In genomic region chr4:63409908-63410582, GRCm38 (mm10) we compare ENCODE assay signal across 8 mouse cellular contexts. TPM values are rescaled to one million over a fixed set of nuclear protein-coding genes. Genes with fewer than 3 reads are reported as not detected.
DNase-seq lines count a peak whose midpoint lies in the region; ATAC-seq and TF ChIP-seq lines count a peak whose summit lies in the region.

No protein-coding gene starts in this region.

- peak; percentile 26 for DNase-seq in kidney, adult 11 months
- no peak for DNase-seq in kidney, adult 9 months
- peak; percentile 89 for DNase-seq in forebrain, embryonic 11.5 days (ENCODE audit: low spot score)
- DNase-seq in heart, postnatal 10 days = peak; percentile 82 to 84
- peak; percentile 86 for DNase-seq in midbrain, embryonic 10.5 days (ENCODE audit: low spot score)
- peak; percentile 49 to 77 for DNase-seq in spleen, postnatal 10 days (ENCODE audit: low spot score in 2 of 2)

- peak overlapping the region; percentile 68 for H3K9ac ChIP-seq in forebrain, embryonic 11.5 days (ENCODE audit: low read length)
- H3K9ac ChIP-seq in limb, embryonic 12.5 days (replicated peaks) = peak overlapping the region; percentile 53

- H3K9me3 ChIP-seq in forebrain, embryonic 11.5 days (ENCODE audit: control insufficient read depth, low read length) = no peaks in the 10 kb centered on the region
- no peaks in the 10 kb centered on the region for H3K9me3 ChIP-seq in limb, embryonic 12.5 days
- H3K9me3 ChIP-seq in midbrain, embryonic 10.5 days (replicated peaks) = no peaks in the 10 kb centered on the region

- peaks cover 7% of the 10 kb centered on the region for H3K4me1 ChIP-seq in bone marrow, adult 2 months (ENCODE audit: control insufficient read depth, insufficient read depth, low read length)
- H3K4me1 ChIP-seq in forebrain, embryonic 11.5 days (replicated peaks; ENCODE audit: control insufficient read depth, insufficient read depth, low read length) = peaks cover 14% of the 10 kb centered on the region
- H3K4me1 ChIP-seq in limb, embryonic 12.5 days (replicated peaks) = peaks cover 26% of the 10 kb centered on the region
- peaks cover 48% of the 10 kb centered on the region for H3K4me1 ChIP-seq in midbrain, embryonic 10.5 days

- TF ChIP-seq POLR2A in bone marrow, adult 2 months (IDR thresholded peaks at IDR 0.05; ENCODE audit: borderline replicate concordance, control insufficient read depth, low read depth, low read length) = peak; percentile 52; the same call in 1 of the 2 replicates

- no peaks in the 10 kb centered on the region for H3K27me3 ChIP-seq in forebrain, embryonic 11.5 days (ENCODE audit: control insufficient read depth, insufficient read depth, low read length)
- no peaks in the 10 kb centered on the region for H3K27me3 ChIP-seq in limb, embryonic 12.5 days
- peaks cover 12% of the 10 kb centered on the region; the same call in 1 of the 2 replicates for H3K27me3 ChIP-seq in midbrain, embryonic 10.5 days (ENCODE audit: low read depth, poor library complexity, severe bottlenecking)

- H3K27ac ChIP-seq in bone marrow, adult 2 months (ENCODE audit: control insufficient read depth, insufficient read depth, low read depth, low read length, poor library complexity) = peak overlapping the region; percentile 59
- H3K27ac ChIP-seq in forebrain, embryonic 11.5 days (ENCODE audit: low read depth, low read length) = 0 out of 2 replicates have a peak overlapping the region, but pooled peaks have one; percentile 31
- peak overlapping the region; percentile 76; the same call in 1 of the 2 replicates for H3K27ac ChIP-seq in limb, embryonic 12.5 days
- H3K27ac ChIP-seq in midbrain, embryonic 10.5 days (replicated peaks) = peak overlapping the region; percentile 83

- under 1% methylated on average over 39 of the region's 39 CpGs for WGBS in bone marrow, adult 2 months
- WGBS in forebrain, embryonic 11.5 days = under 1% methylated on average over 31 of the region's 39 CpGs
- 1% methylated on average over 39 of the region's 39 CpGs for WGBS in limb, embryonic 12.5 days
- under 1% methylated on average over 39 of the region's 39 CpGs for WGBS in midbrain, embryonic 10.5 days

- intact Hi-C loops in heart, postnatal 10 days (cut with DNase I) = loop anchor here (2.0 kb wide), 1 partner anchor 41 kb away; no protein-coding TSS in a partner anchor

- H3K4me3 ChIP-seq in bone marrow, adult 2 months (replicated peaks; ENCODE audit: control insufficient read depth, low read depth, low read length) = peak overlapping the region; percentile 77
- H3K4me3 ChIP-seq in forebrain, embryonic 11.5 days (ENCODE audit: low read depth, low read length) = peak overlapping the region; percentile 61
- peak overlapping the region; percentile 61 for H3K4me3 ChIP-seq in limb, embryonic 12.5 days (replicated peaks)
- peak overlapping the region; percentile 60 for H3K4me3 ChIP-seq in midbrain, embryonic 10.5 days

- H3K4me2 ChIP-seq in forebrain, embryonic 11.5 days (ENCODE audit: low read depth, low read length, severe bottlenecking) = peak overlapping the region; percentile 85
- H3K4me2 ChIP-seq in limb, embryonic 12.5 days = peak overlapping the region; percentile 96

- no peaks in the 10 kb centered on the region for H3K36me3 ChIP-seq in forebrain, embryonic 11.5 days (ENCODE audit: control insufficient read depth, insufficient read depth, low read length)
- peaks cover 4% of the 10 kb centered on the region; the same call in 1 of the 2 replicates for H3K36me3 ChIP-seq in limb, embryonic 12.5 days
- H3K36me3 ChIP-seq in midbrain, embryonic 10.5 days = peaks cover 7% of the 10 kb centered on the region

- ATAC-seq in forebrain, embryonic 11.5 days (replicated peaks; ENCODE audit: low FRiP score) = peak; percentile 82
- peak; percentile 71 for ATAC-seq in limb, embryonic 12.5 days (ENCODE audit: insufficient number of reproducible peaks, insufficient read depth, low FRiP score, low TSS enrichment, low read depth)

- no peak for TF ChIP-seq CTCF in bone marrow, adult 2 months (IDR thresholded peaks at IDR 0.05; ENCODE audit: control insufficient read depth, insufficient read depth, low read length)

RNA-seq across cellular contexts. Expression of gene Akna, which starts 6.9 kb away (rescaled TPM):
- polyA plus RNA-seq in bone marrow, adult 2 months (2011; ENCODE audit: insufficient read depth, insufficient read length, low replicate concordance, missing spikeins) = 34.5 and 61.0 TPM in 2 replicates
- 18.8 and 21.0 TPM in 2 replicates for polyA plus RNA-seq in forebrain, embryonic 11.5 days (2014; fragmentation: Nextera tagmentation; extraction: Ambion mirVana)
- total RNA-seq in heart, postnatal 10 days (2021) = 1 to 10 TPM; 5.4 to 6.1 TPM
- polyA plus RNA-seq in limb, embryonic 12.5 days (2016; fragmentation: Nextera tagmentation; extraction: Ambion mirVana) = 10.0 and 11.3 TPM in 2 replicates
- polyA plus RNA-seq in midbrain, embryonic 10.5 days (2016; fragmentation: Nextera tagmentation; extraction: Ambion mirVana) = 12.8 and 17.3 TPM in 2 replicates

RNA-seq across cellular contexts. Expression of gene Orm2, which starts 47.8 kb away (rescaled TPM):
- polyA plus RNA-seq in bone marrow, adult 2 months (2011; ENCODE audit: insufficient read depth, insufficient read length, low replicate concordance, missing spikeins) = not detected in 2 replicates
- not detected in 2 replicates for polyA plus RNA-seq in forebrain, embryonic 11.5 days (2014; fragmentation: Nextera tagmentation; extraction: Ambion mirVana)
- total RNA-seq in heart, postnatal 10 days (2021) = not detected
- polyA plus RNA-seq in limb, embryonic 12.5 days (2016; fragmentation: Nextera tagmentation; extraction: Ambion mirVana) = not detected in 2 replicates
- not detected in 2 replicates for polyA plus RNA-seq in midbrain, embryonic 10.5 days (2016; fragmentation: Nextera tagmentation; extraction: Ambion mirVana)

RNA-seq across cellular contexts. Expression of gene Orm3, which starts 54.1 kb away (rescaled TPM):
- polyA plus RNA-seq in bone marrow, adult 2 months (2011; ENCODE audit: insufficient read depth, insufficient read length, low replicate concordance, missing spikeins) = not detected in 2 replicates
- not detected in 2 replicates for polyA plus RNA-seq in forebrain, embryonic 11.5 days (2014; fragmentation: Nextera tagmentation; extraction: Ambion mirVana)
- under 1 TPM in 1 of 2 experiments, not detected in 1; 0.60 TPM for total RNA-seq in heart, postnatal 10 days (2021)
- not detected in 2 replicates for polyA plus RNA-seq in limb, embryonic 12.5 days (2016; fragmentation: Nextera tagmentation; extraction: Ambion mirVana)
- not detected in 2 replicates for polyA plus RNA-seq in midbrain, embryonic 10.5 days (2016; fragmentation: Nextera tagmentation; extraction: Ambion mirVana)

Comparison
In these comparisons a context has a peak if more than half of its experiments do, and no peak if none do; other contexts are left out.
1. H3K27ac ChIP-seq: peak in every context shown above with its lines; median percentile 83 in midbrain, embryonic 10.5 days; 76 in limb, embryonic 12.5 days; 59 in bone marrow, adult 2 months; 31 in forebrain, embryonic 11.5 days.